Mouse (Mus musculus) hindbrain, postnatal 0 days (tissue): ENCODE measurements around the gene Trim71. TPM values are rescaled to one million over a fixed set of nuclear protein-coding genes. Genes with fewer than 3 reads are reported as not detected.

Source experiments
- ATAC-seq: fragments of 200-750 bp; cut with Nextera tagmentation; 2 replicates; pipeline ENCODE4 v1.8.0; 2017; ENCODE audit warnings: mild to moderate bottlenecking, moderate TSS enrichment, moderate library complexity
- DNase-seq: peaks from one replicate; pipeline ENCODE4 v3.0.0-alpha.2; 2015; ENCODE audit warnings: low spot score
- H3K27ac ChIP-seq: fragments of 300-500 bp; sonication (generic); 2 replicates; pipeline ENCODE4 v1.5.1; 2014; ENCODE audit warnings: mild to moderate bottlenecking
- H3K27me3 ChIP-seq: fragments of 300-500 bp; sonication (generic); 2 replicates; pipeline ENCODE4 v1.6.1; 2014; ENCODE audit warnings: low read length, mixed read lengths; ENCODE audit not compliant: insufficient read depth
- H3K36me3 ChIP-seq: fragments of 300-500 bp; sonication (generic); 2 replicates; pipeline ENCODE4 v1.6.1; 2014; ENCODE audit warnings: low read length, mixed read lengths; ENCODE audit not compliant: insufficient read depth
- H3K4me1 ChIP-seq: fragments of 300-500 bp; sonication (generic); 2 replicates; pipeline ENCODE4 v1.6.1; 2014; ENCODE audit warnings: antibody characterized with exemption, low read length, mixed read lengths; ENCODE audit not compliant: insufficient read depth
- H3K4me2 ChIP-seq: fragments of 300-500 bp; sonication (generic); 2 replicates; pipeline ENCODE4 v1.6.1; 2014; ENCODE audit warnings: low read depth, mild to moderate bottlenecking, low read length, moderate library complexity, mixed read lengths
- H3K4me3 ChIP-seq: fragments of 300-500 bp; sonication (generic); 2 replicates; pipeline ENCODE4 v1.5.1; 2014; ENCODE audit warnings: low read length
- H3K9ac ChIP-seq: fragments of 300-500 bp; sonication (generic); replicated peaks from 2 replicates; pipeline ENCODE4 v1.6.1; 2014; ENCODE audit warnings: mild to moderate bottlenecking, low read length, moderate library complexity, mixed read lengths
- H3K9me3 ChIP-seq: fragments of 300-500 bp; sonication (generic); 2 replicates; pipeline ENCODE4 v1.6.1; 2016; ENCODE audit warnings: low read length, mixed read lengths
- CTCF ChIP-seq: IDR thresholded peaks from 2 replicates; pipeline ENCODE4 v1.5.1; 2016; ENCODE audit warnings: antibody characterized with exemption, control low read depth, low read depth
- WGBS: fragments of 180-500 bp; shearing (Covaris S2); extraction: QIAGEN DNeasy Blood & Tissue Kit; methylation state at CpG from one replicate; pipeline ENCODE4 v1.1.7; 2014; 5-methylcytosine and 5-hydroxymethylcytosine counted together
- polyA plus RNA-seq: library from polyadenylated mRNA; unstranded; fragments of >200 nt; fragmentation: Nextera tagmentation; extraction: Ambion mirVana; gene quantifications from 2 replicates; pipeline ENCODE4 v1.2.1, GENCODE M21; 2015
- total RNA-seq: library from RNA; depleted of rRNA; stranded (reverse); fragments of >200 nt; gene quantifications from 2 replicates; pipeline ENCODE4 v1.2.3, GENCODE M21; 2014

The Trim71 gene
- total and polyA plus RNA-seq, 2 experiments from 2014 or later = 0.10 to 0.24 TPM

DNA sequence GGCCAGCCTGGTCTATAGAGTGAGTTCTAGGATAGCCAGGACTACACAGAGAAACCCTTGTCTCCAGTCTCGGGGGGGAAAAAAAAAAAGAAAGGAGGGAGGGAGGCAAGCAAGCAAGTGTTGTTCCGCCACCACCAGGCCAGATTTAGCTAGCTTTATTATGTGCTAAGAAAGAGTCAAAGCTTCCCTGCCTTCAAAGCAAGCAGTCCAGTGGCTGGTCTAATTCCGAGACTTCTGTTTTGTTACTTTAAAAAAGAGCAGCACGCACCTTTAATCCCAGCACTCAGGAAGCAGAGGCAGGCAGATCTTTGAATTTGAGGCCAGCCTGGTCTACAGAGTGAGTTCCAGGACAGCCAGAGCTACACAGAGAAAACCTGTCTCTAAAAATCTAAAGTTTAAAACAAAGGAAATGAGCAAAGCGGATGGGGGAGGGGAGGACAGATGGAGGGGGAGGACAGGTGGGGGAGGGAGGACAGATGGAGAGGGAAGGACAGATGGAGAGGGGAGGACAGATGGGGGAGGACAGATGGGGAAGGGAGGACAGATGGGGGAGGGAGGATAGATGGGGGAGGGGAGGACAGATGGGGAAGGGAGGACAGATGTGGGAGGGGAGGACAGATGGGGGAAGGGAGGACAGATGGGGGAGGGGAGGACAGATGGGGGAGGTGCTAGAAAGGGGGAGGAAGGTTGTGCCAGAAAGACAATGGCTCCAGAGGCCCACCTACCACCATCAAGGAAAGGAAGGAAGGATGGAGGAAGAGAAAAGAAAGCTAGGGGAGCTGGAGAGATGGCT lies 4.7 kb upstream of the Trim71 start:
- no peak overlapping the region for H3K4me2 ChIP-seq
- H3K4me1 ChIP-seq = no peaks in the 10 kb centered on the region
- no peaks in the 10 kb centered on the region for H3K9me3 ChIP-seq
- ATAC-seq = no peak
- no peak overlapping the region for H3K4me3 ChIP-seq
- WGBS = 89% methylated on average over 5 of the region's 5 CpGs
- no peak for DNase-seq
- H3K36me3 ChIP-seq = no peaks in the 10 kb centered on the region
- no peak for TF ChIP-seq CTCF
- no peak overlapping the region for H3K27ac ChIP-seq
- peaks cover 7% of the 10 kb centered on the region; the same call in 1 of the 2 replicates for H3K27me3 ChIP-seq
- no peak overlapping the region for H3K9ac ChIP-seq

- no peak for ATAC-seq
- Histone ChIP-seq H3K4me2 (peak overlapping the region; percentile 70), H3K9me3 (no peaks in the 10 kb centered on the region), H3K4me3 (peak overlapping the region; percentile 48), H3K27ac (no peak overlapping the region), H3K4me1 (no peaks in the 10 kb centered on the region; the same call in 1 of the 2 replicates), H3K36me3 (no peaks in the 10 kb centered on the region), H3K9ac (no peak overlapping the region), H3K27me3 (peaks cover 48% of the 10 kb centered on the region)
- 2% methylated on average over 10 of the region's 10 CpGs for WGBS
- no peak for DNase-seq
- no peak for TF ChIP-seq CTCF
These were observed 498 bp upstream of the Trim71 start for GRCm38 (mm10) chr9:114564667-114565066.

GRCm38 (mm10) chr9:114562919-114563751 lies 1.0 kb downstream of the Trim71 start:
- DNase-seq (peak; percentile 76), ATAC-seq (peak; percentile 64)
- Histone ChIP-seq H3K27ac (no peak overlapping the region), H3K36me3 (no peaks in the 10 kb centered on the region), H3K9me3 (no peaks in the 10 kb centered on the region), H3K9ac (peak overlapping the region; percentile 52; the same call in 1 of the 2 replicates), H3K4me2 (peak overlapping the region; percentile 70), H3K4me3 (peak overlapping the region; percentile 48), H3K27me3 (peaks cover 63% of the 10 kb centered on the region), H3K4me1 (no peaks in the 10 kb centered on the region; the same call in 1 of the 2 replicates)
- WGBS = under 1% methylated on average over 113 of the region's 122 CpGs
- no peak for TF ChIP-seq CTCF

DNA sequence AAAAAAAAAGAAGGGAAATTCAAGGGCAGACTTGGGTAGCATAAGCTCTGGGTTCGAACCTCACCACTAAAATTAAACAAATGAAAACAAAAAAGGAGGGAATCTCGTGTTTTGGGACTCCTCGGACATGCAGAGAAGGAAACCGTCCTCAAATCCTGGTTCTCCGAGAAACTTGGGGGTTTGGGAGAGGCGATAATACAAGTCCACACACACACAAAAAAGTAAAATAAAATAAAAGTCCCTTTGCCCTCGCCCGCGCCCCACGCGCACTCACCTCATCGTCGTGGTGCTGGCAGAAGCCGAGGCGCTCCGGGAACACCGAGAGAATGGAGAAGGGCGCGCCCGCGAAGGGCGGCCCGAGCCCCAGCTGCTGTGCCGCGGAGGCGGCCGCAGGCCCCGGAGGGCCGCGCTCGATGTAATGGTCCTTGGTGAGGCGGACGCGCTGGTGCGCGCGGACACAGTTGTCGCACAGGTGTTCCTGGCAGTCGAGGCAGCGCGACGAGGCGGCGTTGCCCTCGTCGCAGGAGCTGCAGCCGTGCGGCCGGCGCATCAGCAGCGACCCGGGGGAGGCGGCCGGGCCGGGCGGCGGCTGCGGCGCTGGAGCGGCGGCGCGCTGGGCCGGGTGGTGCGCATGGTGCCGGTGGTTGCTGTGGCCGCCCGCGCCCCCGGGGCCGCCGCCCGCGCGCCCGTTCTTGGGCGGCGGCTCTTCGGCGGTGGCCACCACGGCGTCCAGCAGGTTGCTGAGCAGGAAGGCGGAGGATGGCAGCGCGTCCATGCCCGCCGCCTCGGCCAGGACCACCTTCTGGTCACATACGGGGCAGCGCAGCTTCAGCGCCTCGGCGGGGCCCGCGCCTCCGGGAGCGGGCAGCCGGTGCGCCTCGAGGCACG lies 1.9 kb downstream of the Trim71 start:
- DNase-seq = no peak
- no peak for ATAC-seq
- H3K27ac ChIP-seq = no peak overlapping the region
- H3K27me3 ChIP-seq = peaks cover 65% of the 10 kb centered on the region
- H3K4me3 ChIP-seq = peak overlapping the region; percentile 48
- peak overlapping the region; percentile 70 for H3K4me2 ChIP-seq
- no peaks in the 10 kb centered on the region; the same call in 1 of the 2 replicates for H3K4me1 ChIP-seq
- H3K9ac ChIP-seq = no peak overlapping the region
- 2% methylated on average over 70 of the region's 101 CpGs for WGBS
- H3K36me3 ChIP-seq = no peaks in the 10 kb centered on the region
- no peak for TF ChIP-seq CTCF
- no peaks in the 10 kb centered on the region for H3K9me3 ChIP-seq

- peaks cover 65% of the 10 kb centered on the region for H3K27me3 ChIP-seq
- H3K4me1 ChIP-seq = no peaks in the 10 kb centered on the region; the same call in 1 of the 2 replicates
- peak overlapping the region; percentile 10 for H3K4me3 ChIP-seq
- no peak overlapping the region for H3K9ac ChIP-seq
- ATAC-seq (no peak), DNase-seq (no peak)
- H3K9me3 ChIP-seq = no peaks in the 10 kb centered on the region
- WGBS = 3% methylated on average over 12 of the region's 12 CpGs
- no peak for TF ChIP-seq CTCF
- H3K27ac ChIP-seq = no peak overlapping the region
- no peaks in the 10 kb centered on the region for H3K36me3 ChIP-seq
- peak overlapping the region; percentile 70 for H3K4me2 ChIP-seq
These were observed 2.5 kb downstream of the Trim71 start for GRCm38 (mm10) chr9:114561671-114561971.
